ENCODE assay signal across 18 mouse cellular contexts in the genomic region with DNA sequence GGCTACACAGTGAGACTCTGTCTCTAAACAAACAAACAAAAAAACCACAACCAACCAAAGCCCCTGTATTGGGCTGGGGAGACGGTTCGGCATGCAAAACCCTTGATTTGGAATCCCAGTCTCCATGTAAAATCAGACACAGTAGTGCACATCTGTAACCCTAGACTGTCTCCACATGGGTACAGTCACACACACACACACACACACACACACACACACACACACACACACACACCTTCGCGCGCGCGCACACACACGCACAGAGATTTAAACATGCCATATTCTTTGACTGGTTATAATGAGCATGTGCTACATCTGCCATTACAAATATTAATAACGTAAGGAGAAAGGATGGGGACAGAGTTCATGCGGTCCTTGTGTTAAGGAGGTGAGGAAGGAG. TPM values are rescaled to one million over a fixed set of nuclear protein-coding genes. Genes with fewer than 3 reads are reported as not detected.
DNase-seq lines count a peak whose midpoint lies in the region; ATAC-seq and TF ChIP-seq lines count a peak whose summit lies in the region.
"Had no signal": no experiment of that assay in that cellular context is flagged by ENCODE, and none has a peak within 500 bp of the region (broad histone marks: within the 10 kb centered on the region; RNA-seq: fewer than 3 reads in every experiment).

No protein-coding gene starts in this region.

- no peak for DNase-seq in kidney, adult 2 months
- DNase-seq in layer of hippocampus, postnatal 10 days (ENCODE audit: low spot score in 2 of 2), result no peak
- DNase-seq in gastrocnemius, postnatal 10 days, result no peak
- DNase-seq in gastrocnemius, adult 8-10 months (ENCODE audit: low spot score in 2 of 2), result no peak
- DNase-seq: adrenal gland, adult 8-10 months; cerebellum, postnatal 36 days; thymus, postnatal 4 days had no signal

- no peak overlapping the region for H3K4me2 ChIP-seq in kidney, embryonic 16.5 days (replicated peaks; ENCODE audit: low read depth, low read length)
- no peak overlapping the region for H3K4me2 ChIP-seq in forebrain, embryonic 16.5 days (ENCODE audit: low read length)
- H3K4me2 ChIP-seq in midbrain, embryonic 12.5 days (replicated peaks), result no peak overlapping the region; the same call in 1 of the 2 replicates
- H3K4me2 ChIP-seq: heart, embryonic 12.5 days; liver, embryonic 12.5 days had no signal

- no peak overlapping the region for H3K4me3 ChIP-seq in kidney, embryonic 16.5 days (ENCODE audit: low read length)
- no peak overlapping the region for H3K4me3 ChIP-seq in kidney, adult 2 months (ENCODE audit: insufficient read depth, low read depth, low read length)
- no peak overlapping the region for H3K4me3 ChIP-seq in forebrain, embryonic 16.5 days (replicated peaks; ENCODE audit: low read length)
- no peak overlapping the region for H3K4me3 ChIP-seq in midbrain, embryonic 12.5 days
- H3K4me3 ChIP-seq: erythroblast, embryonic 14.5 days; heart, embryonic 12.5 days; liver, embryonic 12.5 days had no signal

- peaks cover 37% of the 10 kb centered on the region for H3K4me1 ChIP-seq in kidney, embryonic 16.5 days (ENCODE audit: insufficient read depth, low read length)
- peaks cover 7% of the 10 kb centered on the region; the same call in 1 of the 2 replicates for H3K4me1 ChIP-seq in kidney, adult 2 months (ENCODE audit: control insufficient read depth, insufficient read depth, low read length)
- peaks cover 17% of the 10 kb centered on the region for H3K4me1 ChIP-seq in forebrain, embryonic 16.5 days (replicated peaks; ENCODE audit: control insufficient read depth, insufficient read depth, low read length)
- H3K4me1 ChIP-seq in midbrain, embryonic 12.5 days, result peaks cover 59% of the 10 kb centered on the region

- peak overlapping the region; percentile 80 for H3K27ac ChIP-seq in kidney, embryonic 16.5 days (ENCODE audit: low read length)
- H3K27ac ChIP-seq in kidney, adult 2 months (ENCODE audit: insufficient read depth, low read depth, low read length), result no peak overlapping the region
- H3K27ac ChIP-seq in forebrain, embryonic 16.5 days (ENCODE audit: low read length), result peak overlapping the region; percentile 49
- H3K27ac ChIP-seq in midbrain, embryonic 12.5 days (replicated peaks), result peak overlapping the region; percentile 93
- H3K27ac ChIP-seq: liver, embryonic 12.5 days had no signal

- TF ChIP-seq POLR2A in kidney, adult 2 months (IDR thresholded peaks at IDR 0.05; ENCODE audit: low read depth, low read length), result no peak

- no peak for ATAC-seq in kidney, embryonic 16.5 days (ENCODE audit: low FRiP score, low TSS enrichment)
- no peak for ATAC-seq in forebrain, embryonic 16.5 days
- ATAC-seq in midbrain, embryonic 12.5 days (ENCODE audit: low FRiP score, low read depth), result peak; percentile 45
- ATAC-seq: liver, embryonic 12.5 days; lung, postnatal 0 days had no signal

- WGBS in kidney, embryonic 16.5 days, result 82% methylated on average over 10 of the region's 10 CpGs
- WGBS in kidney, adult 2 months, result 95% methylated on average over 10 of the region's 10 CpGs
- 44% methylated on average over 10 of the region's 10 CpGs for WGBS in forebrain, embryonic 16.5 days
- 36% methylated on average over 10 of the region's 10 CpGs for WGBS in midbrain, embryonic 12.5 days

- no peak for TF ChIP-seq CTCF in kidney, adult 2 months (conservative IDR thresholded peaks at IDR 0.05; ENCODE audit: insufficient read depth, insufficient read length, low read depth, low read length)

- peaks cover 4% of the 10 kb centered on the region; the same call in 1 of the 2 replicates for H3K9me3 ChIP-seq in kidney, embryonic 16.5 days (ENCODE audit: low read length)
- no peaks in the 10 kb centered on the region for H3K9me3 ChIP-seq in forebrain, embryonic 16.5 days (ENCODE audit: control insufficient read depth, low read length)
- no peaks in the 10 kb centered on the region for H3K9me3 ChIP-seq in midbrain, embryonic 12.5 days
- H3K9me3 ChIP-seq: heart, embryonic 12.5 days; liver, embryonic 12.5 days had no signal

- H3K27me3 ChIP-seq in kidney, embryonic 16.5 days (ENCODE audit: insufficient read depth, low read length), result no peaks in the 10 kb centered on the region
- H3K27me3 ChIP-seq in kidney, adult 2 months (replicated peaks; ENCODE audit: control insufficient read depth, insufficient read depth, low read length), result no peaks in the 10 kb centered on the region
- H3K27me3 ChIP-seq in forebrain, embryonic 16.5 days (replicated peaks; ENCODE audit: control insufficient read depth, insufficient read depth, low read length), result no peaks in the 10 kb centered on the region; the same call in 1 of the 2 replicates
- H3K27me3 ChIP-seq in midbrain, embryonic 12.5 days, result peaks cover 3% of the 10 kb centered on the region; the same call in 1 of the 2 replicates
- H3K27me3 ChIP-seq: heart, embryonic 12.5 days; liver, embryonic 12.5 days had no signal

- no peaks in the 10 kb centered on the region for H3K36me3 ChIP-seq in kidney, embryonic 16.5 days (ENCODE audit: insufficient read depth, low read length)
- no peaks in the 10 kb centered on the region for H3K36me3 ChIP-seq in kidney, adult 2 months (ENCODE audit: control insufficient read depth, insufficient read depth, low read length)
- H3K36me3 ChIP-seq in forebrain, embryonic 16.5 days (ENCODE audit: control insufficient read depth, insufficient read depth), result no peaks in the 10 kb centered on the region
- no peaks in the 10 kb centered on the region for H3K36me3 ChIP-seq in midbrain, embryonic 12.5 days
- H3K36me3 ChIP-seq: heart, embryonic 12.5 days; liver, embryonic 12.5 days had no signal

- 0 out of 2 replicates have a peak overlapping the region, but pooled peaks have one; percentile 35 for H3K9ac ChIP-seq in kidney, embryonic 16.5 days (replicated peaks; ENCODE audit: low read length)
- no peak overlapping the region for H3K9ac ChIP-seq in forebrain, embryonic 16.5 days (replicated peaks; ENCODE audit: low read depth, low read length)
- no peak overlapping the region for H3K9ac ChIP-seq in midbrain, embryonic 12.5 days (replicated peaks)
- H3K9ac ChIP-seq: liver, embryonic 12.5 days had no signal

RNA-seq across cellular contexts. Expression of a gene that starts 36.1 kb away (rescaled TPM):
- polyA plus RNA-seq in kidney, embryonic 16.5 days (2015; fragmentation: Nextera tagmentation; extraction: Ambion mirVana), result 61.5 and 66.6 TPM in 2 replicates
- polyA plus RNA-seq in kidney, adult 2 months (2012; rRNA removed), result 53.0 and 61.6 TPM in 2 replicates
- polyA plus RNA-seq in forebrain, embryonic 16.5 days (2015; fragmentation: Nextera tagmentation; extraction: Ambion mirVana), result 64.9 and 68.8 TPM in 2 replicates
- 69.5 and 71.1 TPM in 2 replicates for polyA plus RNA-seq in midbrain, embryonic 12.5 days (2016; fragmentation: Nextera tagmentation; extraction: Ambion mirVana)
- total RNA-seq in layer of hippocampus, postnatal 10 days (2021), result 10 to 100 TPM; 62.3 to 64.5 TPM
- 100 to 1,000 TPM; 121 to 133 TPM for total RNA-seq in gastrocnemius, postnatal 10 days (2021)
- total RNA-seq in gastrocnemius, adult 8-10 months (2022), result 100 to 1,000 TPM; 119 to 149 (median 140) TPM

RNA-seq across cellular contexts. Expression of a gene that starts 53.6 kb away (rescaled TPM):
- polyA plus RNA-seq in kidney, embryonic 16.5 days (2015; fragmentation: Nextera tagmentation; extraction: Ambion mirVana), result 3.0 and 3.3 TPM in 2 replicates
- polyA plus RNA-seq in kidney, adult 2 months (2012; rRNA removed), result 0.34 and 0.61 TPM in 2 replicates
- polyA plus RNA-seq in forebrain, embryonic 16.5 days (2015; fragmentation: Nextera tagmentation; extraction: Ambion mirVana), result not detected in 2 replicates
- 5.0 and 5.7 TPM in 2 replicates for polyA plus RNA-seq in midbrain, embryonic 12.5 days (2016; fragmentation: Nextera tagmentation; extraction: Ambion mirVana)
- not detected for total RNA-seq in layer of hippocampus, postnatal 10 days (2021)
- total RNA-seq in gastrocnemius, postnatal 10 days (2021), result not detected
- total RNA-seq in gastrocnemius, adult 8-10 months (2022), result not detected
- total RNA-seq: gastrocnemius, adult 18-20 months; left cerebral cortex, adult 8-10 months had no signal
- polyA plus RNA-seq: erythroblast, embryonic 14.5 days; heart, embryonic 12.5 days; large intestine, adult 2 months; lung, postnatal 0 days; stomach, embryonic 16.5 days had no signal
